Mouse (Mus musculus) spleen, adult 2 months (tissue): ENCODE data around the gene Esp1.

Source experiments
- CTCF ChIP-seq: fragments of 200-500 bp; IDR thresholded peaks from 2 replicates; pipeline ENCODE4 v1.5.1; 2011; ENCODE audit warnings: mild to moderate bottlenecking, inconsistent platforms; ENCODE audit not compliant: insufficient read depth, insufficient read length, insufficient replicate concordance; ENCODE audit errors: extremely low read depth
- POLR2A ChIP-seq: fragments of 200-500 bp; IDR thresholded peaks from 2 replicates; pipeline ENCODE4 v1.6.1; 2011; ENCODE audit warnings: low read depth, low read length, inconsistent platforms

DNA sequence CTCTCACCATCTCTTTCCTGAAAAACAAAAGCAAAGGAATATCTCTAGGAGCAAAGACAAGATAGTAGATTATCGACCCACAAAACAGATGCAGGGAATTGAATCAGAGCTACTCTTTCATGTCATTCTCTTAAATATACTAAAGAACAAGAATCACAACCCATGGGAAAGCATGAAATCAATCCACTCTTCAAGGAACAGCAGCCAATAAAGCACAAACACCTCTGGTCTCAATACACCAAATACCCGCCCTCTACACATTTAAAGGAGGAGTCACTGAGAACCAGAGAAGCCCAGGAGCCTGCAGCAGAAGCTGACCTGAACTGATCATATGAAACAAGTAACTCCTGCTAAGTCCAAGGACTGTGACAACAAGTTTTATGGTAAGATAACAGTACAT, at the start of gene Esp1:
- TF ChIP-seq CTCF, result no peak
- TF ChIP-seq POLR2A, result no peak
